Mouse (Mus musculus) inflammation-experienced regulatory T-cells, adult 6 months (primary cell): ENCODE results near the gene Catsperg1. TPM values are rescaled to one million over a fixed set of nuclear protein-coding genes. Genes with fewer than 3 reads are reported as not detected.
"Not testable (repeated sequence)": the region's sequence is repeated elsewhere in the genome, so short reads cannot be mapped to it uniquely, and the experiment has no call there.

ENCODE experiments used
- ATAC-seq: one replicate; pipeline ENCODE4 v1.8.0; 2017
- polyA plus RNA-seq, 3 experiments: library from polyadenylated mRNA; unstranded; fragments of 100-300 nt; shearing (Covaris generic); gene quantifications; one replicate each; pipeline ENCODE4 v1.2.1; 2017

Gene Catsperg1
- 1 to 10 TPM in 1 of 3 experiments, under 1 TPM in 2; 0.28 to 1.2 (median 0.67) TPM for polyA plus RNA-seq

DNA sequence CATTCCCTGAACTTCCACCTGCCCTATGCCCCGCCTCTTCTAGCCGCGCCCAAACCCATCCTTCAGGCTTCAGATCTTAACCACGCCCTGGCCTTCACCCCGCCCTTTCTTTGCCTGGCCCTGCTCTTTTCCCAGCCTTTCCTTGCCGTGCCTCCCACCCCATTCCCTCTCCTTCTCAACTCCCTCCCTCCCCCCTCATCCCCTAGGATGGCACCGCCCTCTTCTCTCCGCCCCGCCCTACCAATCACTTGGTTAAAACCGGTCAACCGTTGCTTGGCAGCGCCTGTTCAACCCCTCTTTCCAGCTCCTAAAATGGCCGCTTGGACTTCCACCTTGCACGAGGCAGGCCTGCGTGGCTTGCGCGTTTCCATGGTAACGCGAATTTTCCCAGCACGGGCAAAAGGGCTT is at the start of gene Catsperg1:
Gene Catsperg1, minus strand, starts transcription at position 361 of the 408 bp plus-strand sequence.
- ATAC-seq = no peak

DNA sequence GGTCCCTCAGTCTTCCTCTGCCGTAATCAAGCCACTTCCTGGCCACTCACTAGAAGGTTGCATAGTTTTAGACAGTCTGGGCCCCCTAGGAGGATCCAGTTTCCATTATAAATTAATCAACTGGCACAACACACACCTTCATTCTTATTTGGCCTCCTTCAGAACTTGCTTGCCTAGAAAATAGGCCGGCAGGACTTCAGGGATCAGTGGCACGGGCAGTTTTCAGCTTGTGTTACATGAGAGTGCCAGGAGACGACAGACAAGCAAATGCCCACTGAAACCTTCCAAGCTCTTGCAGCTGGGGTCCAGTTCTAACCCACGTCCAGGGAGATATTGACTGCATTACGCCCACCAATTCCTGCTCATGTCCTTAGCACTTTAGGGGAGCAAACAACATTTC is 48.3 kb upstream of the Catsperg1 start:
- no peak for ATAC-seq

GRCm38 (mm10) chr7:29259781-29260730 is 46.2 kb upstream of the Catsperg1 start:
- no peak for ATAC-seq

- ATAC-seq = no peak
These were observed 43.5 kb upstream of the Catsperg1 start for GRCm38 (mm10) chr7:29257368-29257767.

- no peak for ATAC-seq
These were observed 42.0 kb upstream of the Catsperg1 start for GRCm38 (mm10) chr7:29255875-29256274.

DNA sequence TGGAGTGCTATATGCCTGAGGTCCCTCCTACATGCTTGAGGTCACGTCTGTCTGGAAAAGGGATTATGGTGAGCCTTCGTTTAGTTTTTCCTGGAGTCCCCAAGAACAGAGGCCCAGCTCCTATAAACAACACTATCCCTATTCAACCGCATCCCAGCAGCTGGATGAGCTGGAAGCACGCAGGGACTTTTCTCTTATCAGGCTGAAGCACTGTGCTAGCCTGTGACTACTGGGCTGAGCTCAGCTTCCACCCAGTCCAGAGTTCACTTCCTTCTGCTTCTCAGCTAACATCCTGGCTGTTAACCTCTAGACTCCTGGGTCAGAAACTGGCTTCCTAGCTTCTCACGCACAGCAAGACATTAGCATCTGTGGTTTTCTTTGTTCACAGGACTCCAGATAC is 40.0 kb upstream of the Catsperg1 start:
- no peak for ATAC-seq

DNA sequence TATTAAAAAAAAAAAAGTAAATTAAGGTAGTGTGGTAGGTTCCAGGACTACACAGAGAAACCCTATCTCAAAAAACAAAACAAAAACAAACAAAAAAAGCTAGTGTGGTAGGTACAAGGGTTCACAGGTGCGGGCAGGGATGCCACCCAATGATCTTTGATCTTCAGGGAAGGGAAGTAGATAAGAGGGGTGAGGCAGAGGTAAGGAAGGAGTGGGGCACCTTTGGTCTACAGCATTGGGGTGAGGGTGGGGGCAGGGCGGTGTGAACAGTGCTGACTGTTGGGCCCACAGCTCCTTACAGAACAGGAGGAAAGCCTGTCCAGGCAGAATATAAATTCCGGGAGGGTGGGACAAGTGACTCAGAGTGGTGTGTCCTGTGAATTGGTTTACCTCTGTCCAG is 37.3 kb upstream of the Catsperg1 start:
- ATAC-seq = no peak

DNA sequence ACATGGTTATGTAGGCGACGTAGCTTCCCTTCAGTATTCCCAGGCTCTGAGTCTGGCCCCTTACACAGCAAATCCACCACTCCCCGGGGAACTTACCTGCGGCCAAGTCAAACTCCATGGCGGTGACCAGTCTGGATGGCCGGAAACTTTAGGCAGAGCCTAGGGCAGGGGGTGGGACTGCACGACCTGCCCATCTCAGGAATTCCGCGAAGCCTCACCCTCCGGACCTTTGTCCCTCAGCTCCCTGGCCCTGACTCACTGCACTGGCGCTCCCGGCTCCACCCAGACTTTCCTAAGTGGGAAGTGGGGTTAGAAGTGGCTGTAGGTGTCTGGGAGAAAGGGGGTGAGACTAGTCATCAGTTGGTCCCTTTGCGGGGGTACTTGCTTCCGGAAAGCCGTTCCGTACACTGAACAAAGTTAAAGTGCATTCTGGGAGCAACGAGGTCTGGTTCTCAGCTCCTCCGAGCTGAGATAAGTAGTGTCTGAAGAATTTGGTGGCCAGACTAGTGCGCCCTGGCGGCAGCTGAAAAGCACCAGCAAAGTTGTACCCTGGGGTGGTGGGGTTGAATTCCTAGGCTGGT is 34.5 kb upstream of the Catsperg1 start, which contains the start of gene 2200002D01Rik:
Gene 2200002D01Rik, minus strand, starts transcription at position 206 of the 581 bp plus-strand sequence.
- ATAC-seq = no peak

DNA sequence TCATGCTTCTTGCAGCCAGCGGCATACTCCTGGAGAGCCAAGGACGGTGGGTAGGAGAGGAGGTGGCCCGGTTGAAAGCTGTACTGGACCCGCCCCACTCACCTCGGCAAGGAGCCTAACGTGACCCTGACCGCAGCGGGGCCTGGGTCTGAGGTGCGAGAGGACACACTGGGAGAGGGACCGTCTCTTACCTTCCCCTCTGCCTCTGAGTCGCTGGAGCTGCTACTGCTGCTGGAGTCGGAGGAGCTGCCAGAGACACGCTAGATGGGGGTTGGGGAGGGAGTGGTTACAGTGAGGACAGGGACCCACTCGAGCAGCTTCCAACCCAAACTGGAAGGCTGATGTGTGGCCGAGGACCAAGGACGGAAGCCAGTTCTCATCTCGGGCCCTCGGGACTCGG is 33.9 kb upstream of the Catsperg1 start:
- ATAC-seq = no peak

DNA sequence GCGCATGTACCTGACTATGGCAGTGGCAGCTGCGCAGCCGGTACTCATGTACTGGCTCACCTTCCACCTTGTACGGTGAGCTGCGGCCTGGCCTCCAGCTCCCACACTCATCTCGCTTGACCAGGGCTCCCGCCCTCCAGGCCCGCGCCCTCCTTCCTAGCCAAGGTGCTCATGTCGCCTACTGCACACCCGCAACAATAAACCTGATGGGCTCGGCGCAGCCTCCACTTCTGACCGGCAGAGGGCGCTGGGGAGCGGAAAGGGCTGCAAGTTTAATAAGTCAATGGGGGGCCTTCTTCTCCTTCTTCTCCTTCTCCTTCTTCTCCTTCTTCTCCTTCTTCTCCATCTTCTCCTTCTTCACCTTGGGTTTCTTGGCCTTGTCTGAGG is 33.5 kb upstream of the Catsperg1 start:
- peak; percentile 50 for ATAC-seq

- no peak for ATAC-seq
These were observed 32.9 kb upstream of the Catsperg1 start for GRCm38 (mm10) chr7:29246619-29247313.

GRCm38 (mm10) chr7:29246015-29246414 is 32.2 kb upstream of the Catsperg1 start:
- ATAC-seq = no peak

DNA sequence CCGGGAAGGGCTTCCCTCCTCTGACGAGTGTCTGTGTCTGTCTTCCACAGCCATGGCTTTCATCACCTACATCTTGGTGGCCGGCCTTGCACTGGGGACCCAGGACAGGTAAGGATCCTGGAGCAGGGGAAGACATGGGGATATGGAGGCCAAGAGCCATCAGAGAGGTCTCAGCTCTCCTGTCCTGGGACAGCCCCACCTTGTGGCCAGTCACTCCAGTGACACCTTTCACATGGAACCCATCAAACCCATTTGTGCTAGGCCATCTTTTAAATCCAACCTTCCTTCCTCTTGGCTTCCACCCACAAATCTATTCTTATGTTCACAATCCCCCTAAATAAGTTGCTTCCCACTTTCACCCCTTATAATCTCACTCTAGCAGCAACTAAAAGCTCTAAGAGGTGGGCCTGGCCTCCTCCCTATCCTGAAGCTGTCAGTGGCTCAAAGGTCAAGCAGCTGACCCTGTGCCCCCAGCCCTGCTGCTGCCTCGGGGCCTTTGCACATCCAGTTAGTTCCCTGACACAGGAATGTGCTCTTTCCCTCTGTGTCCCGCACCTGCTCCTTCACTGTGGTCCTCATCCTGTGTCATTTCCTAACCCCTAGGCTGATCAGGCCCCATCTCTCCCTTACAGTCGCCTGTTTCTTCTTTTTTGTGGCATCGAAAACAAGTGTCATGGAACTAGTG is 31.0 kb upstream of the Catsperg1 start:
- ATAC-seq = peak; percentile 58

GRCm38 (mm10) chr7:29238019-29238967 is 24.5 kb upstream of the Catsperg1 start, which contains the start of gene Yif1b:
Yif1b (plus strand) TSS chr7:29238329.
- ATAC-seq = peak; percentile 98

DNA sequence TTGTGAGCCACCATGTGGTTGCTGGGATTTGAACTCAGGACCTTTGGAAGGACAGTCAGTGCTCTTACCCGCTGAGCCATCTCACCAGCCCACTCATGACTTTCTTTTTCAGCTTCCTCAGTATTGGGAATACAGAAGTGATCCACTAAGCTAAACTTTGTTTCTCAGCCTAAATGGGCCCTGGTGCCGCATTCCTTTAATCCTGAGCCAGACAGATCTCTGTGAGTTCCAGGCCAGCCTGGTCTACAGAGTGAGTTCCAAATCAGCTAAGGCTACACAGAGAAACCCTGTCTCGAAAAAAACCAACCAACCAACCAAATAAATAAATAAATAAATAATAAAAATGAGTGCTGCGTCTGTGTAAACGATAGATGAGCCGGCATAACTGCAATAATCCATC is 23.8 kb upstream of the Catsperg1 start:
- ATAC-seq = not testable (repeated sequence)

DNA sequence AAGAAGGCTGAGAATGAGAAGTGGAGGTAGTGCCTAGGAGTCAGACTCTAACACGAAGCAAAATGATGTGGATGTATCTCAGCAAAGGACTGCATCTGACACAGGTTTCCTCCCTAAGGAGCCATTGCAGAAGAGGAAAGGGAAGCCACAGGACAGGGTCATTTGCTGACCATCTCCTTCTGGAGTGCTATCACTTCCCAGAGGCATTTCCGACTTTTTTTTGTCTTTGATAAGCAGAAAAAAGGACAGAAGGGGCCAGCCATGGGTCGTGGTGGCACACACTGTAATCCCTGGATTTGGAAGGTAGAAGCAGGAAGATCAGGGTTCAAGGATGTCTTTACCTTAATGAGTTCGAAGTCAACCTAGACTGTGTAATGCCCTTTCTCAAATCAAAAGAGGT is 22.8 kb upstream of the Catsperg1 start:
- ATAC-seq = no peak

DNA sequence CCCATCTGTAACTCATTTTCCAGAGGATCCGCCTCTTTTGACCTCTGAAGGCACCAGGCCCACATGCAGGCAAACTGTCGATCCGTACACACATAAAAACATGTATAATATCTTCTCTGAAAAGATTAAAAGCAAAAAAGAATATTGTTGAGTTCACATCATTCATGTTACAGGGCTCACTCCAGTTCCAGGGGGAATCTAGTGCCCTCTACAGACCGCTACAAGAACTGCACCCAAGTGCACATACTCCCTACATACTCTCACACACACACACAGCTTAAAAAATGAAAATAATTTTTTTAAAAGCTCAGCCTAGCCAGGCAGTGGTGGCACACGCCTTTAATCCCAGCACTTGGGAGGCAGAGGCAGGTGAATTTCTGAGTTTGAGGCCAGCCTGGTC is 20.8 kb upstream of the Catsperg1 start:
- ATAC-seq = no peak

DNA sequence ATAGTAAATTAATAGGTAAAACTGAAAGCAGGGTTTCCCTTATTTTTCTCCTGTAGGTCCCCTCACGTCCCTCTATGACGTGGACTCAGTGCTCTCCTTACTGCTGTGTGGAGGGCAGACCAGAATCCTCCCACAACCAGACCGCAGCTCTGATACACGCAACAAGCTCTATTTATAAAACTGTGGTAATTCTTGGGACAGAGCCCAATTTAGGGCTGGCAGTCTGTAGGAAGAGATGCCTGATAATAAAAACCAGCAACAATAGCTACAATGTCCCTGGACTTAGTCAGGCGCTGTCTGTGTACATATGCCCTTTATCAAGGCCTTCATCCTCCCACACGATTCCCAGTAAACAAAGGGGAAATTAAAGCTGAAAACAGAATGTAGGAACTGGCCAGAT is 19.9 kb upstream of the Catsperg1 start:
- no peak for ATAC-seq

- ATAC-seq = peak; percentile 46
These were observed 18.6 kb upstream of the Catsperg1 start, which contains the start of gene Kcnk6 for GRCm38 (mm10) chr7:29232247-29233013. Kcnk6 (minus strand) TSS chr7:29232515.

DNA sequence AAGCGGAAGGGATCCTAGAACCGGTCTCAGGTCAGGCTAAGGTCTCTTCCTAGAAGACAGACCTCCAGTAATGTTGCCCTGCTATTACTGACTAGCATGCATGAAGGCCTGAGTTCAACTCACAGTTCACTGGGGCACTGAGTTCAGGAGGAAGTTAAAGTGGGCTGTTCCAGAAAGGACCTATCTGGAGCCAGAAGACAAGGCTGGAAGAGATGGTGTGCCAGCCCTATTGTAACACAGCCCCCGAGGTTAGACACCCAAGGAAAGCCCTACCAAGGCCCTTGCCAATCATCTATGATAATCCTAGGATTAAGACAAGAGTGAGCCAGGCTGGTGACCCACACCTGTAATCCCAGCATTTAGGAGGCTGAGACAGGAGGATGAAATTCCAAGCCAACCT is 17.7 kb upstream of the Catsperg1 start:
- no peak for ATAC-seq
